Mouse (Mus musculus): ENCODE data around the gene Ahnak. TPM values are rescaled to one million over a fixed set of nuclear protein-coding genes. Genes with fewer than 3 reads are reported as not detected.
"Not testable (repeated sequence)": the region's sequence is repeated elsewhere in the genome, so short reads cannot be mapped to it uniquely, and the experiment has no call there.

Gene Ahnak
- polyA plus RNA-seq, 1 experiment from 2014 or later: 15.1 TPM

- Histone ChIP-seq H3K4me1 (peaks cover 28% of the 10 kb centered on the region), H3K27ac (0 out of 2 replicates have a peak overlapping the region, but pooled peaks have one; percentile 56)
- H3K4me3 ChIP-seq; H3K36me3 ChIP-seq; H3K27me3 ChIP-seq (ENCODE audit: insufficient read depth, poor library complexity, severe bottlenecking); H3K9me3 ChIP-seq; DNase-seq (ENCODE audit: low spot score): not testable (repeated sequence)
- 20% methylated on average over 2 of the region's 2 CpGs for WGBS
These were observed 94.8 kb downstream of the Ahnak start for GRCm38 (mm10) chr19:9083892-9084291.

GRCm38 (mm10) chr19:9087821-9088220 lies 98.7 kb downstream of the Ahnak start, which contains the start of gene Scgb1a1:
Gene Scgb1a1, minus strand, starts transcription at chr19:9087958.
- Histone ChIP-seq H3K27ac (no peak within 1 kb of the TSS), H3K36me3 (no peaks in the 10 kb centered on the region), H3K9me3 (no peaks in the 10 kb centered on the region), H3K4me3 (no peak within 1 kb of the TSS), H3K27me3 (ENCODE audit: insufficient read depth, poor library complexity, severe bottlenecking) (no peaks in the 10 kb centered on the region), H3K4me1 (peaks cover 15% of the 10 kb centered on the region)
- DNase-seq (ENCODE audit: low spot score): no peak
- WGBS: 79% methylated on average over 4 of the region's 4 CpGs

GRCm38 (mm10) chr19:9090191-9090590 lies 101.1 kb downstream of the Ahnak start:
- 61% methylated on average over 4 of the region's 4 CpGs for WGBS
- H3K9me3 ChIP-seq: no peaks in the 10 kb centered on the region
- H3K27ac ChIP-seq: no peak overlapping the region
- no peak for DNase-seq (ENCODE audit: low spot score)
- peaks cover 6% of the 10 kb centered on the region; the same call in 1 of the 2 replicates for H3K4me1 ChIP-seq
- no peak overlapping the region for H3K4me3 ChIP-seq
- no peaks in the 10 kb centered on the region for H3K27me3 ChIP-seq (ENCODE audit: insufficient read depth, poor library complexity, severe bottlenecking)
- no peaks in the 10 kb centered on the region for H3K36me3 ChIP-seq

- no peak for DNase-seq (ENCODE audit: low spot score)
- Histone ChIP-seq H3K4me1 (peaks cover 6% of the 10 kb centered on the region; the same call in 1 of the 2 replicates), H3K9me3 (no peaks in the 10 kb centered on the region), H3K27ac (no peak overlapping the region), H3K36me3 (no peaks in the 10 kb centered on the region), H3K27me3 (ENCODE audit: insufficient read depth, poor library complexity, severe bottlenecking) (no peaks in the 10 kb centered on the region), H3K4me3 (no peak overlapping the region)
- WGBS: 62% methylated on average over 2 of the region's 2 CpGs
These were observed 101.6 kb downstream of the Ahnak start for GRCm38 (mm10) chr19:9090709-9091108.

DNA sequence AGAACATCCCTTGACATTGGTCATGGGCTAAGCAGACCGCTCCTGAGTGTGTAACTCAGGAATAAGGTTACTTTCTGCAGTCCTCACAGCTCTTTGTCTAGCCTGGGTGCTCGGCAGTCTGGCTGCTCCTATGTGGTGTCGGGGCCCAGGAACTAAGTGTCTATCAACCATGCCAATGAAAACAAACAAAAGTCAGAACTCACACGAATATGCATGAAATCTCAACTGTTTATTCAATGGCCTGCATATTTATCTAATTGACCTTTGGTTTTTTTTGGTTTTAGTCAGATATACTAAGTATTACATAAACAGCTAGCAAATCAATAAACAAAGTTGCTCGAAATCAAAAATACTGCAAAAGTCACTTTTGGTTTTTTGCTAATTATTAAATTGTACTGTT lies 106.0 kb downstream of the Ahnak start:
- no peaks in the 10 kb centered on the region for H3K9me3 ChIP-seq
- no peak overlapping the region for H3K4me3 ChIP-seq
- WGBS: 62% methylated on average over 5 of the region's 5 CpGs
- no peak overlapping the region for H3K27ac ChIP-seq
- H3K36me3 ChIP-seq: no peaks in the 10 kb centered on the region
- DNase-seq (ENCODE audit: low spot score): no peak
- H3K27me3 ChIP-seq (ENCODE audit: insufficient read depth, poor library complexity, severe bottlenecking): no peaks in the 10 kb centered on the region
- peaks cover 14% of the 10 kb centered on the region; the same call in 1 of the 2 replicates for H3K4me1 ChIP-seq

DNA sequence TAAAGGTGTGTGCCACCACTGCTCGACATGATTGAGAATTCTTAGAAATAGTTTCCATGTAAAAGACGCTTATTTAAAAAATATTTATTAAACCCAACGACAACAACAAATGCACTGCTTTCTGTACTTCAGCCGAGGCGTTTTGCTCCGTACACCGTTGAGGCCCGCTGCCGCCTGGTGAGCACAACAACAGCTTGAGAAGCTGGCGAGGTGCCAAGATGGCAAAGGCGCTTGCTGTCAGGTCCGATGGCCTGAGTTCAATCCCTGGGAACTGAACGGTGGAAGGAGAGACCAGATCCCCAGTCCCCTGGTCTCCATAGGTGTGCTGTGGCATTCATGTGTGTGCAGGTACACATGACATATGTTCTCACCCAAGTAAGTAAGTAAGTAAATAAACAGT lies 108.4 kb downstream of the Ahnak start:
- H3K4me1 ChIP-seq: peaks cover 8% of the 10 kb centered on the region; the same call in 1 of the 2 replicates
- 86% methylated on average over 13 of the region's 13 CpGs for WGBS
- H3K9me3 ChIP-seq: no peaks in the 10 kb centered on the region
- no peak for DNase-seq (ENCODE audit: low spot score)
- no peak overlapping the region for H3K27ac ChIP-seq
- H3K4me3 ChIP-seq: no peak overlapping the region
- H3K27me3 ChIP-seq (ENCODE audit: insufficient read depth, poor library complexity, severe bottlenecking): no peaks in the 10 kb centered on the region
- H3K36me3 ChIP-seq: no peaks in the 10 kb centered on the region

GRCm38 (mm10) chr19:9099751-9100150 lies 110.7 kb downstream of the Ahnak start:
- no peak overlapping the region for H3K27ac ChIP-seq
- H3K4me1 ChIP-seq: peaks cover 8% of the 10 kb centered on the region; the same call in 1 of the 2 replicates
- 82% methylated on average over 8 of the region's 8 CpGs for WGBS
- DNase-seq (ENCODE audit: low spot score): no peak
- no peaks in the 10 kb centered on the region for H3K9me3 ChIP-seq
- H3K36me3 ChIP-seq: no peaks in the 10 kb centered on the region
- H3K4me3 ChIP-seq: no peak overlapping the region
- H3K27me3 ChIP-seq (ENCODE audit: insufficient read depth, poor library complexity, severe bottlenecking): no peaks in the 10 kb centered on the region

DNA sequence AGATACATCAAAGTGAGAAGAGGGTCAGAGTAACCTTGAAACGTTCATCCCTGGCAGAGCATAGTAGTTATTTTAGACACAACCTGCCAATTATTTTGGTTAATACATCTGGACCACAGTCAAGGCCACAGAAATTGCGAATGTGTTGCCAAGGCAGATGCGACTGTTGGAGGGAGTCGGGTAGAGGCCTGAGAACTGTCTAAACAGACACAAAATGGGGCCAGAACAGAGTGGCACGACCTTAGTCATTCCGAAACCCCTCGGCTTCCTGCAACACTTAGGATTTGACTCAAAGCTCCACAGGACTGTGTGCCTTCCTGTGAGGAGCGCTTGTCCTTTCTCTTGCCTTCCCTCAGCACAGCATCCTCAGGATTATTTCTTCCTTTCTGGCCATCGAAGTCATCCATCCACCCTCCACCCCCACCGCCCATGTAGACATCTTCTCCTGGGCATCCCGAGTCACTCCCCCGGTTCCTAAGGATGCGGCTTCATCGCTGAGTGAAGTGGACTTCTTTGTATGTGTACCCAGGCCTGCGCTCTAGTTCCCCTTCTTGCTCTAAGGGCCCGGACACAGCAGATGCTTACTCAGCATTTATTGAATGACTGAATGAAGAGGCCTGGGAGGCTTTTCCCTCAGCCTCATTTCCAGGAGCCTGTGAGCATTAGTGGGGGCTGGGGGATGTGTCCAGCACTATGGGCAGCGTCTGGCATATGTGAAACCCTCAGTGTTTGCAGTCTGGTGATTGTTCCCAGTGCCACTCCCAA lies 111.4 kb downstream of the Ahnak start:
- H3K9me3 ChIP-seq: no peaks in the 10 kb centered on the region
- H3K4me3 ChIP-seq: no peak overlapping the region
- DNase-seq (ENCODE audit: low spot score): no peak
- H3K27me3 ChIP-seq (ENCODE audit: insufficient read depth, poor library complexity, severe bottlenecking): no peaks in the 10 kb centered on the region
- 81% methylated on average over 17 of the region's 17 CpGs for WGBS
- H3K4me1 ChIP-seq: peaks cover 8% of the 10 kb centered on the region; the same call in 1 of the 2 replicates
- no peak overlapping the region for H3K27ac ChIP-seq
- H3K36me3 ChIP-seq: no peaks in the 10 kb centered on the region

DNA sequence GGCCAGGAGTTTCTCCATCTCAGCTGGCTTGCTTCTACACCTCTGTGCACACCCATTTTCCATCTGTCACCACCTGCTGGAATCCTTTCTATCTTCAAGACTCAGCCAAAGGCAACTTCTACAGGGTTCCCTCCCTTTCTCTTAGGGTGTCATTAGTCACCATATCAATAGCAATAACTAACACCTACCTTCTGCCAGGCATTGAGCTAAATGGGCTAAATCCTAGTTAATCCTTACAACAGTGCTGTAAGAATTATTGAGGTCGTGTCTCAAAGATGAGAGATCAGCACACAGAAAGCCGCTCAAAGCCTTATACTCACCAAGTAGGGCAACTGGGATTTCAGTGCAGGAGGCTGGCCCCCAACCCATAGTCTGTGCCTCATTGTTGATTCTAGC lies 112.0 kb downstream of the Ahnak start:
- H3K4me3 ChIP-seq: no peak overlapping the region
- H3K36me3 ChIP-seq: no peaks in the 10 kb centered on the region
- peaks cover 10% of the 10 kb centered on the region for H3K4me1 ChIP-seq
- WGBS: 63% methylated on average over 2 of the region's 2 CpGs
- no peak for DNase-seq (ENCODE audit: low spot score)
- H3K27ac ChIP-seq: no peak overlapping the region
- no peaks in the 10 kb centered on the region for H3K9me3 ChIP-seq
- no peaks in the 10 kb centered on the region for H3K27me3 ChIP-seq (ENCODE audit: insufficient read depth, poor library complexity, severe bottlenecking)

- H3K36me3 ChIP-seq: no peaks in the 10 kb centered on the region
- peaks cover 27% of the 10 kb centered on the region for H3K4me1 ChIP-seq
- no peaks in the 10 kb centered on the region for H3K9me3 ChIP-seq
- no peak for DNase-seq (ENCODE audit: low spot score)
- 69% methylated on average over 4 of the region's 4 CpGs for WGBS
- H3K27ac ChIP-seq: no peak overlapping the region
- no peaks in the 10 kb centered on the region for H3K27me3 ChIP-seq (ENCODE audit: insufficient read depth, poor library complexity, severe bottlenecking)
- no peak overlapping the region for H3K4me3 ChIP-seq
These were observed 114.9 kb downstream of the Ahnak start for GRCm38 (mm10) chr19:9103986-9104385.

GRCm38 (mm10) chr19:9105101-9105685 lies 116.1 kb downstream of the Ahnak start:
- DNase-seq (ENCODE audit: low spot score): peak; percentile 57
- Histone ChIP-seq H3K4me3 (no peak overlapping the region), H3K4me1 (peaks cover 18% of the 10 kb centered on the region), H3K36me3 (no peaks in the 10 kb centered on the region), H3K9me3 (no peaks in the 10 kb centered on the region), H3K27me3 (ENCODE audit: insufficient read depth, poor library complexity, severe bottlenecking) (no peaks in the 10 kb centered on the region), H3K27ac (peak overlapping the region; percentile 57; the same call in 1 of the 2 replicates)
- WGBS: 76% methylated on average over 3 of the region's 3 CpGs

DNA sequence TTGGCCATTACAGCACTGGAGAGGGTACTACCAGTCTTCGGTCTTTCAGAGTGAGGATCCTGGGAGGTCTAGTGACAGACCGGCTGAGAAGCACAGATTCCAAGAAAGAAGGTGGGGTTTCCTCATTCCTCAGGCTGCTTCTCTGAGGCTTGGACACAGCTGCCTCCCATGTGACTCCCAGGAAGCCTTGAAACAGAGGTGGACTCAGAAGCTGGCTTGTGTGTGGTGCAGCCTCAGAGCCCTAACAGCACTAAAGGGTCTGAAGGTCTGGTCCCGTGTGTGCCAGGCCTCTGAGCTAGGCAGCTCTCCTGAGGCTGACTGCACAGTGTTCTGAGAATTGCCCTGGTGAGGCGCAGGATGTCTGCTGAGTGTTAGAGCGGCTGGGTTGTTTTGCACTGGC lies 117.0 kb downstream of the Ahnak start:
- 59% methylated on average over 5 of the region's 5 CpGs for WGBS
- H3K27ac ChIP-seq: peak overlapping the region; percentile 75
- no peaks in the 10 kb centered on the region for H3K36me3 ChIP-seq
- DNase-seq (ENCODE audit: low spot score): peak; percentile 72
- H3K4me3 ChIP-seq: no peak overlapping the region
- H3K27me3 ChIP-seq (ENCODE audit: insufficient read depth, poor library complexity, severe bottlenecking): no peaks in the 10 kb centered on the region
- H3K4me1 ChIP-seq: peaks cover 18% of the 10 kb centered on the region
- no peaks in the 10 kb centered on the region for H3K9me3 ChIP-seq

DNA sequence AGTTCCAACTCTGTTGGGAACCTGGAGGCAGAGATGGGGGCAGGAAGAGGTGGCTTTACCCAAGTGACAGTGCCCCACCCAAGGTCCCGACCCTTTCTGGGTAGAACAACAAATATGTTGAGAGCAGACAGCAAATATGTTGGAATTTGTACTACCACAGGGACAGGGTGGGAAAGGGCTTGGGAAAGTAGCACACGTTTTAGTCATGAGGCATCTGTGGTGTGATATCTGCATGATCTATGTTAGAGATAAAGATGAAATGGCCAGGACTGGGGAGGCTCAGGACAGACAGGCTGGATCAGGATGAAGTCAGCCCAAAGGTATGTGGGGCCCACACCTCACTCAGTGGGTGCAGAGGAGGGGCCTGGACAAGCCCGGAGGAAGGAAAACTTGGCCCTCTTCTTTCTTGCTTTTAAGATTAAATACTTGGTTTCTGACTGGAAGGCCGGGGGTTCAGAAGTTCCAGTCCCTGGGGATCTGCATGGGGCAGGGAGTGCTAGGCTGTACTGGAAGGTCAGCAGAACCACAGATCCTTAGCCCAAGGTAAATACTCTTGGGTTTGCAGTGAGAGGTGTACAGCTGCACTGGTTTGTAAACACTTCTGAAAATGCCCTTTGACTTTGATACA lies 117.8 kb downstream of the Ahnak start:
- DNase-seq (ENCODE audit: low spot score): peak; percentile 66
- H3K4me1 ChIP-seq: peaks cover 18% of the 10 kb centered on the region
- H3K36me3 ChIP-seq: no peaks in the 10 kb centered on the region
- no peaks in the 10 kb centered on the region for H3K27me3 ChIP-seq (ENCODE audit: insufficient read depth, poor library complexity, severe bottlenecking)
- WGBS: 11% methylated on average over 4 of the region's 4 CpGs
- peak overlapping the region; percentile 23; the same call in 1 of the 2 replicates for H3K4me3 ChIP-seq
- no peaks in the 10 kb centered on the region for H3K9me3 ChIP-seq
- peak overlapping the region; percentile 75 for H3K27ac ChIP-seq
